Mouse (Mus musculus) C3H10T1/2 (cell line): ENCODE measurements around the gene St8sia4. TPM values are rescaled to one million over a fixed set of nuclear protein-coding genes. Genes with fewer than 3 reads are reported as not detected.

Experiments
- polyA plus RNA-seq, 2 experiments: library from polyadenylated mRNA; unstranded; fragments of >200 nt; fragmentation: generic; extraction: Trizol; gene quantifications; one replicate each; pipeline ENCODE4 v1.2.1; 2012; ENCODE audit warnings: missing spikeins in 2 of 2

Gene St8sia4
- polyA plus RNA-seq, result under 1 TPM in 1 of 2 experiments, not detected in 1; 0.08 TPM

GRCm38 (mm10) chr1:95667435-95668252, at the start of gene St8sia4:
St8sia4 (minus strand) TSS chr1:95667571.

